Mouse (Mus musculus): ENCODE measurements around the gene Sertad2.

GRCm38 (mm10) chr11:20631026-20631940 is 88.2 kb downstream of the Sertad2 start:
- TF ChIP-seq ETS1 (conservative IDR thresholded peaks at IDR 0.05; ENCODE audit: low read depth, low read length): no peak
- TF ChIP-seq POLR2AphosphoS2 (IDR thresholded peaks at IDR 0.05; ENCODE audit: low read depth, low read length): peak; percentile 80; the same call in 1 of the 2 replicates
- no peak for TF ChIP-seq GABPA (IDR thresholded peaks at IDR 0.05; ENCODE audit: insufficient replicate concordance, low read depth, low read length)
- no peak for TF ChIP-seq CTCF (conservative IDR thresholded peaks at IDR 0.05 in 1 of 2, IDR thresholded peaks at IDR 0.05 in 1 of 2; ENCODE audit: low read depth in 2 of 2, low read length in 2 of 2)
- TF ChIP-seq USF1 (IDR thresholded peaks at IDR 0.05; ENCODE audit: low read depth, low read length): no peak
- TF ChIP-seq MAX (IDR thresholded peaks at IDR 0.05; ENCODE audit: low read length): no peak
- 0 out of 2 replicates have a peak, but pooled peaks have one; percentile 13 for TF ChIP-seq EP300 (IDR thresholded peaks at IDR 0.05; ENCODE audit: low read length)
- TF ChIP-seq E2F4 (IDR thresholded peaks at IDR 0.05; ENCODE audit: insufficient replicate concordance, low read depth, low read length): no peak
- TF ChIP-seq POLR2A (IDR thresholded peaks at IDR 0.05; ENCODE audit: low read depth, low read length): peak; percentile 90
- TF ChIP-seq CHD2 (IDR thresholded peaks at IDR 0.05; ENCODE audit: low read length): no peak
- TF ChIP-seq MEF2A (IDR thresholded peaks at IDR 0.05; ENCODE audit: borderline replicate concordance, low read depth, low read length): peak; percentile 24; the same call in 1 of the 2 replicates
- TF ChIP-seq ZNF384 (IDR thresholded peaks at IDR 0.05; ENCODE audit: low read depth, low read length): no peak
- TF ChIP-seq SIN3A (IDR thresholded peaks at IDR 0.05; ENCODE audit: low read length): 0 out of 2 replicates have a peak, but pooled peaks have one; percentile 28
- no peak; the same call in 1 of the 2 replicates for TF ChIP-seq NRF1 (IDR thresholded peaks at IDR 0.05; ENCODE audit: low read depth, low read length)
